Mouse (Mus musculus) inflammation-experienced regulatory T-cells, adult 16 weeks (primary cell): ENCODE results near the gene Ctnna2. TPM values are rescaled to one million over a fixed set of nuclear protein-coding genes. Genes with fewer than 3 reads are reported as not detected.

Experiments
- polyA plus RNA-seq: library from polyadenylated mRNA; unstranded; fragments of 100-300 nt; shearing (Covaris generic); gene quantifications from one replicate; pipeline ENCODE4 v1.2.1, GENCODE M21; 2017

Ctnna2 gene
- not detected for polyA plus RNA-seq

DNA sequence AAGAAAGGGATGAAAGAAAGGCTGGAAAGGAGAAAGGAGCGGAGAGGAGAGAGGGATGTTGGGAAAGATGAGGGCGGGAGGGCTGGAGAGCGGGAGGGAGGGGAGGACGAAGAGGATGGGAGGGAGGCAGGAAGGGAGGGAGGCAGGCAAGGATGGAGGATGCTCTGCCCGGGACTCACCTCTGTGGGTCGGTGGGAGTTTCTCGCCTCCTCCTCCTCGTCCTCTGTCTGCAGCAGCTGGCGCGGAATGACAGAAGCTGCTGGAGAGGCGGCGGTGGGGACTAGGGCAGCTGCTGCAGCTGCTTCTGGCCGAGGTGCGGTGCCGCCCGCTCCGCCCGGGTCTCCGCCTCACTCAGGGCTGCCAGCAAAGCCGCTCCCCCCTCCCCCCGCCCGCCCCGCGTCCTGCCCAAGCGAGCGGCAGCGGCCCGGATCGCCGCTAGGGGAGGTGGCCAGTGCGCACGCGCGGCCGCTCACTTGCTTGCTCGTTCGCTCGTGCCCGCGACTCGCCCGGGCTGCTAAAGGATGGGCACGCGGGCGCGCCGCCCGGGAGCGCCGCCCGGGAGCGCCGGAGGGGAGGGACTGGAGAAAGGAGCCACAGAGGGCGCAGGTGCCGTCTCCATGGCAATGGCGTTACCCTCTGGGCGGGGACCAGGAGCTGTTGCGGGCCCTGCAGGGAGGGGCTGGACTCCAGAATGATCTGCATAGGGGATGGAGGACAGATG, at the start of gene Ctnna2:
Gene Ctnna2 (minus strand): TSS at position 459 of the 721 bp plus-strand sequence.

DNA sequence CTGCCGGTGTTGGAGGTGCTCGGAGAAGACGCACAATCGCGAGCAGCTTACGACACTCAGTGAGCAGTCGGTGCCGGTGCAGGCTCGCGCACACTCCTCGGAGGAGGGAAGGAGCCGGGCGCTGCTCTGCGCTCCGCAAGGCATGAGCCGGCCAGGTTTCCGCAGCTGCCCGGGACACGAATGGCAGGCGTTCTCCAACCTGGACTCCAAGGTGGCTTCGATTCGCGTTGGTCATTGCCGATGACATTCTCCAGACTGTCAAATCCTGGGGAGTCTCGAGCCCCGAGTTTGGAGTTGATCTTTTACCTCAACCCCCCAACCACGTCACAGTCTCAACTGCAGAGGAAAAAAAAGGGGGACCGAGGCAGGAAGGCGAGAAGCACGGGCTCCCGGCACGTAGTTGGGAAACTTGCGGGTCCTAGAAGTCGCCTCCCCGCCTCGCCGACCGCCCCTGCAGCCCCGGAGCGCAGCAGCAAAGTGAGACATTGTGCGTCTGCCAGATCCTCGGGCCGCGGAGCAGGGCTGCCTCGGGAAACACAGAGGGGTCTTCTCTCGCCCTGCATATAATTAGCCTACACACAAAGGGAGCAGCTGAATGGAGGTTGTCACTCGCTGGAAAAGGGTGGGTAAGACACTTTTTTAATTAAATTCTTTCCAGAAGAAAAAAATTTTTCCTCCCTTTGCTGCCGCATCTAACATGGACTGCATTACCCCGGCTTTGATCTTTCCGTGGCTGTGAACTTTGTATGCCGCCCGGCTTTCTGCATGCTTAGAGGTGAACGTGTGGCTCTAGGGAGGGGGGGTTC, 736.7 kb downstream of the Ctnna2 start, which contains the start of gene Lrrtm1:
Gene Lrrtm1 (plus strand): TSS at position 89 of the 806 bp plus-strand sequence.

